Mouse (Mus musculus) intestine, embryonic 15.5 days (tissue): ENCODE measurements around the gene Scgb1c1. TPM values are rescaled to one million over a fixed set of nuclear protein-coding genes. Genes with fewer than 3 reads are reported as not detected.
A peak's percentile ranks its signal among the peaks of the same experiment; 100 is the strongest.

Experiments used
- ATAC-seq: fragments of 200-750 bp; cut with Nextera tagmentation; 2 replicates; pipeline ENCODE4 v1.8.0; 2017; ENCODE audit warnings: moderate TSS enrichment, moderate library complexity
- H3K27ac ChIP-seq: fragments of 300-500 bp; sonication (generic); 2 replicates; pipeline ENCODE4 v1.5.1; 2015; ENCODE audit warnings: mild to moderate bottlenecking, inconsistent platforms
- H3K27me3 ChIP-seq: fragments of 300-500 bp; sonication (generic); replicated peaks from 2 replicates; pipeline ENCODE4 v1.6.1; 2015; ENCODE audit warnings: inconsistent platforms
- H3K36me3 ChIP-seq: fragments of 300-500 bp; sonication (generic); 2 replicates; pipeline ENCODE4 v1.6.1; 2015; ENCODE audit warnings: inconsistent platforms
- H3K4me1 ChIP-seq: fragments of 300-500 bp; sonication (generic); replicated peaks from 2 replicates; pipeline ENCODE4 v1.6.1; 2015; ENCODE audit warnings: inconsistent platforms
- H3K4me2 ChIP-seq: fragments of 300-500 bp; sonication (generic); replicated peaks from 2 replicates; pipeline ENCODE4 v1.6.1; 2015; ENCODE audit warnings: mild to moderate bottlenecking, inconsistent platforms
- H3K4me3 ChIP-seq: fragments of 300-500 bp; sonication (generic); replicated peaks from 2 replicates; pipeline ENCODE4 v1.5.1; 2015; ENCODE audit warnings: inconsistent platforms
- H3K9ac ChIP-seq: fragments of 300-500 bp; sonication (generic); 2 replicates; pipeline ENCODE4 v1.6.1; 2015; ENCODE audit warnings: inconsistent platforms
- H3K9me3 ChIP-seq: fragments of 300-500 bp; sonication (generic); 2 replicates; pipeline ENCODE4 v1.6.1; 2016; ENCODE audit warnings: inconsistent platforms
- WGBS: fragments of 180-500 bp; shearing (Covaris S2); methylation state at CpG from one replicate; pipeline ENCODE4 v1.1.7; 2015; 5-methylcytosine and 5-hydroxymethylcytosine counted together
- polyA plus RNA-seq: library from polyadenylated mRNA; unstranded; fragments of >200 nt; fragmentation: Nextera tagmentation; extraction: Ambion mirVana; gene quantifications from 2 replicates; pipeline ENCODE4 v1.2.1, GENCODE M21; 2015

Gene Scgb1c1
- polyA plus RNA-seq, 1 experiment from 2014 or later, result not detected

GRCm38 (mm10) chr7:140828171-140828881 lies 17.0 kb upstream of the Scgb1c1 start:
- Histone ChIP-seq H3K4me2 (peak overlapping the region; percentile 34; the same call in 1 of the 2 replicates), H3K4me3 (no peak overlapping the region), H3K36me3 (no peaks in the 10 kb centered on the region), H3K4me1 (0 out of 2 replicates have a peak, but pooled peaks cover 3% of the 10 kb centered on the region), H3K27me3 (no peaks in the 10 kb centered on the region), H3K27ac (no peak overlapping the region), H3K9me3 (no peaks in the 10 kb centered on the region), H3K9ac (no peak overlapping the region)
- peak; percentile 87 for ATAC-seq
- WGBS, result 27% methylated on average over 8 of the region's 8 CpGs

DNA sequence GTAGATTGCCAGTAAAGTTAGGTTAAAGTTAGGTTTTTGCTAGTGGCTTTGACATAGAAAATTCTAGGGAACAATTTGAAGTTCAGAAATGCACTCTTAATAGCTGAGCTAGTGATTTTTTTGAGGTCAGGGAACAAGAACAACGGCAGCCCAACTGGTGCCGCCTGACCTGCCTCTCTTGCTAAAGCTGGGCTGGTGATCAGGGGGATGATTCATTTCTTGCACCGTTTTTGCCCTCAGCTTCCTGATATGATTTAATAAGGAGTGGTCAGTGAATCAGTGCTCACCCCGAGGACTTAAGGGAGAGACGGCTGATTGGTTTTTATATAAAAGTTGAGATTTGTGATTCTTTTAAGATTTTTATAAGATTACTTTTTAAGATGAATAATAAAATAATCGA lies 13.9 kb upstream of the Scgb1c1 start:
- no peak overlapping the region for H3K4me3 ChIP-seq
- H3K9me3 ChIP-seq, result no peaks in the 10 kb centered on the region
- no peak overlapping the region for H3K27ac ChIP-seq
- 0 out of 2 replicates have a peak, but pooled peaks cover 8% of the 10 kb centered on the region for H3K4me1 ChIP-seq
- no peaks in the 10 kb centered on the region for H3K27me3 ChIP-seq
- ATAC-seq, result no peak
- H3K4me2 ChIP-seq, result no peak overlapping the region
- no peak overlapping the region for H3K9ac ChIP-seq
- H3K36me3 ChIP-seq, result no peaks in the 10 kb centered on the region
- 55% methylated on average over 6 of the region's 6 CpGs for WGBS

DNA sequence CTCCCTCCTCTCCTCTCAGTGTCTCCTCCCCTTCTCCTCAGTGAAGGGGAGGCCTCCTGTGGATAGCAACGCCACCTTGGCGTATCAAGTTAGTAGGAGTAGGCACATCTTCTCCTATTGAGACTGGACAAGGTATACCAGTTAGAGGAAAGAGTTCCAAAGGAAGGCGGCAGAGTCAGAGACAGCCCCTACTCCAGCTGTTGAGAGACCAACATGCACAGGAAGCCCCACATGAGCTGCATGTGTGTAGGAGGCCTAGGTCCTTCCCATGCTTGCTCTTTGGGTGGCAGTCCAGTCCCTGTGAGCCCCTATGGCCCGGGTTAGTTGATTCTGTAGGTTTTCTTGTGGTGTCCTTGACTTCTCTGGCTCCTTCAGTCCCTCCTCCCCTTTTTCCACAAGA lies 12.0 kb upstream of the Scgb1c1 start:
- Histone ChIP-seq H3K9me3 (no peaks in the 10 kb centered on the region), H3K27me3 (no peaks in the 10 kb centered on the region), H3K4me3 (no peak overlapping the region), H3K4me1 (0 out of 2 replicates have a peak, but pooled peaks cover 5% of the 10 kb centered on the region), H3K27ac (no peak overlapping the region), H3K9ac (no peak overlapping the region), H3K4me2 (no peak overlapping the region), H3K36me3 (no peaks in the 10 kb centered on the region)
- WGBS, result 83% methylated on average over 4 of the region's 4 CpGs
- ATAC-seq, result no peak

- WGBS, result 36% methylated on average over 20 of the region's 20 CpGs
- no peaks in the 10 kb centered on the region for H3K9me3 ChIP-seq
- 0 out of 2 replicates have a peak, but pooled peaks cover 5% of the 10 kb centered on the region for H3K4me1 ChIP-seq
- no peak within 1 kb of the TSS; the same call in 1 of the 2 replicates for H3K4me3 ChIP-seq
- no peak within 1 kb of the TSS for H3K9ac ChIP-seq
- H3K4me2 ChIP-seq, result peak within 1 kb of the TSS; percentile 43
- no peaks in the 10 kb centered on the region for H3K27me3 ChIP-seq
- ATAC-seq, result peak; percentile 83
- H3K27ac ChIP-seq, result no peak within 1 kb of the TSS
- H3K36me3 ChIP-seq, result no peaks in the 10 kb centered on the region
Observed at GRCm38 (mm10) chr7:140834968-140835757, 10.2 kb upstream of the Scgb1c1 start, which contains the start of gene Urah. Gene Urah (plus strand): TSS chr7:140835018.

- H3K9ac ChIP-seq, result no peak overlapping the region
- no peak overlapping the region; the same call in 1 of the 2 replicates for H3K4me3 ChIP-seq
- H3K4me1 ChIP-seq, result 0 out of 2 replicates have a peak, but pooled peaks cover 5% of the 10 kb centered on the region
- H3K36me3 ChIP-seq, result no peaks in the 10 kb centered on the region
- ATAC-seq, result no peak; the same call in 1 of the 2 replicates
- H3K27me3 ChIP-seq, result no peaks in the 10 kb centered on the region
- H3K27ac ChIP-seq, result no peak overlapping the region
- H3K4me2 ChIP-seq, result peak overlapping the region; percentile 43
- no peaks in the 10 kb centered on the region for H3K9me3 ChIP-seq
- 38% methylated on average over 2 of the region's 2 CpGs for WGBS
Observed at GRCm38 (mm10) chr7:140835758-140836087, 9.6 kb upstream of the Scgb1c1 start.

- no peaks in the 10 kb centered on the region for H3K9me3 ChIP-seq
- H3K4me3 ChIP-seq, result no peak overlapping the region
- WGBS, result 82% methylated on average over 9 of the region's 9 CpGs
- no peaks in the 10 kb centered on the region for H3K36me3 ChIP-seq
- H3K27me3 ChIP-seq, result no peaks in the 10 kb centered on the region
- no peak overlapping the region for H3K9ac ChIP-seq
- no peak for ATAC-seq
- H3K27ac ChIP-seq, result no peak overlapping the region
- H3K4me2 ChIP-seq, result no peak overlapping the region
- H3K4me1 ChIP-seq, result 0 out of 2 replicates have a peak, but pooled peaks cover 5% of the 10 kb centered on the region
Observed at GRCm38 (mm10) chr7:140836243-140837115, 8.9 kb upstream of the Scgb1c1 start.

DNA sequence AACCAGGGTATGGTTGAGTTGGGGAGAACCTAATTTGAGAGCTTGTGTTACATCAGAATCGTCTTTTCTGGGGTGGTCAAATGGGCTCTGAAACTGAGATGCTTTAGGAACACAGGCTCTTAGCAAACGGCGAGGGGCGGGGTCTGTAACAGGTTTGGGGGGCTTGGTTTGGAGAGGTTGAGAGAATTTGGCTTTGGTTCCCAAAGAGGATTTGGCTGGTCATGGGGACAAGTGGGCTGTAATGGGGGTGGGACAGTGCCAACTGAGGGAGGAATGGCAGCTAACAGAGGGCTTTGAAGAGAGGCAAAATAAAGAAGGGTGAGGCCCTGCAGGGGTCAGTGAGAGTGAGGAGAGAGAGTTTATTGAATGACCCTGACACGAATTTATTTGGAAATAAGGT lies 5.8 kb upstream of the Scgb1c1 start:
- ATAC-seq, result no peak
- no peak overlapping the region for H3K9ac ChIP-seq
- WGBS, result 55% methylated on average over 5 of the region's 5 CpGs
- no peak overlapping the region for H3K4me3 ChIP-seq
- H3K9me3 ChIP-seq, result no peaks in the 10 kb centered on the region
- no peak overlapping the region for H3K4me2 ChIP-seq
- H3K27me3 ChIP-seq, result 0 out of 2 replicates have a peak, but pooled peaks cover 9% of the 10 kb centered on the region
- no peak overlapping the region for H3K27ac ChIP-seq
- H3K4me1 ChIP-seq, result 0 out of 2 replicates have a peak, but pooled peaks cover 5% of the 10 kb centered on the region
- H3K36me3 ChIP-seq, result no peaks in the 10 kb centered on the region

DNA sequence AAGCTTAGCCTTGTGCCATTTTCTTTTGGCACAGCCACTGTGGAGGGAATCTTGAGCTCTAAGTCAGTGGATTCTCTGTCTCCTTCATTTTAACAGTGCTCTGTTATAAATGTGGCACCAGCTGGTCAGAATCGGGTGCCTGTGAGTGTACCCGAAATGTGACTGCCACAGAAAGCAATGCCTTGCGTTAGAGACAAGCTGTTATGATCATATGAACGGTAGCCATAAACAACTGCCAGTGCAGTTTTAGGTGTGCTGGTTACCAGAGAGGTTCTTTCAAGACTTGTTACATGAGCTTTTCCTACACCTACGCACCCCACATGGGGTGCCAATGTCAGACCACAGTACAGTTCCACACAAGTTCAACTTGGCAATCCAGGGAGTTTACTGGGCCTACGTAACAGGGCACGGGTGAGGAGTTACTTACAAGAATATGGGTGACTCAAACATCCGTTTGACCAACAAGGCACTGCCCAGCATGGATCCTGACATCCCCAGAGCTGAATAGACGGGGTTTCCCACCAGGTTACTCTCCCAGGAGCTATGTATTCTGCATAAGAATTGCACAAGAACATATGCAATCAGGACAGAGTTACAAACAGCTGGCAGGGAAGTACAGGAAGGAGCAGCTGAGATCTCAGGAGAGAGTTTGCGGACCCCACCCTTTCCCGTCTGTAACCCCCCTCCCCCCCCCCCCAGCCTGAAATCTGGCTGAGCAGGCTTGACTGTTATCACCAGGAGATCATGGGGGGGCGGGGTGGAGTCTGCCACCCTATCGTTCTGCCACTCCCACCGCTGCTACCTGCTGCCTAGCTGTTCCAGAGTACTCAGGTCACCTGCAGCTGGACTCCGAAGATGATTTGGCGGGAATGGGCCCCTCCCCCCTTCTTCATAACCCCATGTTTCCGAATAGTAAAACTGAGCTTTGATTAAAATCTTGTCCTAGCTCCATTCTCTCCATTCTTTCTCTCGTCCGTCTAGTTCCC lies 4.3 kb upstream of the Scgb1c1 start:
- peak; percentile 76 for ATAC-seq
- 30% methylated on average over 18 of the region's 19 CpGs for WGBS
- Histone ChIP-seq H3K4me2 (peak overlapping the region; percentile 10; the same call in 1 of the 2 replicates), H3K4me3 (no peak overlapping the region), H3K36me3 (no peaks in the 10 kb centered on the region), H3K9ac (no peak overlapping the region), H3K27me3 (peaks cover 9% of the 10 kb centered on the region; the same call in 1 of the 2 replicates), H3K27ac (no peak overlapping the region), H3K9me3 (no peaks in the 10 kb centered on the region), H3K4me1 (0 out of 2 replicates have a peak, but pooled peaks cover 2% of the 10 kb centered on the region)

DNA sequence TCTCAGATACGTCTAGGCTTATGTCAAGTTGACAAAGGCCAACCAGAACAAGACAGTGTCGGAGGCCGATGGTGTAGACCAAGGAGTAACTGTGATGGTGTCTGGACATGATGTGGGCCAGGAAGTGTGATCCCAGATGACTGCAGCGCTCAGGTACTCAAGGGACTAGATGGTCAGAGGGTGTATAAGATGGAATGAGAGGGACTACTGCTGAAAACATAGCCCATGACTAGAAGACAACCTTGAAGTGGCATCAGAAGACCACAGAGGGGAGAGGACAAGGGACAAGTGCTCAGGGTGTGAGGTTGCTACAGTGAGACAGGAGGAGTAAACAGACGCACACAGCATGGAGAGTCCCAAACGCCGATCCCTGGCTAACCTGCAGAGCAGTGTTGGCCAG lies 1.5 kb upstream of the Scgb1c1 start:
- WGBS, result 70% methylated on average over 7 of the region's 7 CpGs
- ATAC-seq, result no peak
- H3K4me1 ChIP-seq, result 0 out of 2 replicates have a peak, but pooled peaks cover 2% of the 10 kb centered on the region
- H3K4me3 ChIP-seq, result no peak overlapping the region
- H3K4me2 ChIP-seq, result no peak overlapping the region
- no peak overlapping the region for H3K9ac ChIP-seq
- peaks cover 9% of the 10 kb centered on the region; the same call in 1 of the 2 replicates for H3K27me3 ChIP-seq
- H3K27ac ChIP-seq, result no peak overlapping the region
- H3K36me3 ChIP-seq, result no peaks in the 10 kb centered on the region
- no peaks in the 10 kb centered on the region for H3K9me3 ChIP-seq

- Histone ChIP-seq H3K36me3 (no peaks in the 10 kb centered on the region), H3K9me3 (no peaks in the 10 kb centered on the region), H3K27me3 (peaks cover 9% of the 10 kb centered on the region; the same call in 1 of the 2 replicates), H3K4me3 (no peak overlapping the region), H3K9ac (no peak overlapping the region), H3K4me2 (no peak overlapping the region), H3K4me1 (0 out of 2 replicates have a peak, but pooled peaks cover 2% of the 10 kb centered on the region), H3K27ac (no peak overlapping the region)
- no peak for ATAC-seq
- 56% methylated on average over 4 of the region's 4 CpGs for WGBS
Observed at GRCm38 (mm10) chr7:140845683-140846082, 336 bp downstream of the Scgb1c1 start.

- Histone ChIP-seq H3K9ac (no peak overlapping the region), H3K27me3 (peaks cover 9% of the 10 kb centered on the region; the same call in 1 of the 2 replicates), H3K36me3 (peaks cover 3% of the 10 kb centered on the region; the same call in 1 of the 2 replicates), H3K4me3 (no peak overlapping the region), H3K9me3 (no peaks in the 10 kb centered on the region), H3K4me2 (no peak overlapping the region), H3K4me1 (0 out of 2 replicates have a peak, but pooled peaks cover 2% of the 10 kb centered on the region), H3K27ac (no peak overlapping the region)
- no peak for ATAC-seq
- WGBS, result 75% methylated on average over 10 of the region's 10 CpGs
Observed at GRCm38 (mm10) chr7:140846676-140847075, 1.3 kb downstream of the Scgb1c1 start.
